Mouse (Mus musculus): ENCODE measurements at regions not wholly inside any gene's neighbourhood (a gene's known extent, or its start where the extent isn't known, plus 50 kb on each side); places are given as distances from the start of the nearest gene placed in this dataset.

- peaks cover 22% of the 10 kb centered on the region for H3K27me3 ChIP-seq
- no peak overlapping the region for H3K27ac ChIP-seq (replicated peaks)
- peaks cover 10% of the 10 kb centered on the region; the same call in 1 of the 2 replicates for H3K4me1 ChIP-seq (replicated peaks)
- H3K9ac ChIP-seq: no peak overlapping the region
- 46% methylated on average over 12 of the region's 12 CpGs for WGBS (ENCODE audit: insufficient replicate concordance)
- no peak overlapping the region for H3K4me3 ChIP-seq (replicated peaks)
- no peaks in the 10 kb centered on the region for H3K9me3 ChIP-seq (replicated peaks)
- no peak overlapping the region for H3K4me2 ChIP-seq
- no peak for ATAC-seq (ENCODE audit: insufficient read depth)
- no peaks in the 10 kb centered on the region for H3K36me3 ChIP-seq (replicated peaks)
Measured at GRCm38 (mm10) chr15:36669748-36670147, 337.8 kb downstream of the Zfp706 start.

GRCm38 (mm10) chr15:36666566-36666965, 341.0 kb downstream of the Zfp706 start:
- WGBS (ENCODE audit: insufficient replicate concordance): 6% methylated on average over 3 of the region's 3 CpGs
- ATAC-seq (ENCODE audit: insufficient read depth): no peak
- no peak overlapping the region for H3K27ac ChIP-seq (replicated peaks)

GRCm38 (mm10) chr15:36664391-36664790, 343.2 kb downstream of the Zfp706 start:
- peaks cover 6% of the 10 kb centered on the region; the same call in 1 of the 2 replicates for H3K27me3 ChIP-seq
- no peak for ATAC-seq (ENCODE audit: insufficient read depth)
- no peak overlapping the region for H3K9ac ChIP-seq
- H3K4me3 ChIP-seq (replicated peaks): no peak overlapping the region
- no peaks in the 10 kb centered on the region for H3K36me3 ChIP-seq (replicated peaks)
- H3K4me2 ChIP-seq: no peak overlapping the region
- WGBS (ENCODE audit: insufficient replicate concordance): 75% methylated on average over 6 of the region's 6 CpGs
- H3K4me1 ChIP-seq (replicated peaks): peaks cover 5% of the 10 kb centered on the region; the same call in 1 of the 2 replicates
- H3K9me3 ChIP-seq (replicated peaks): no peaks in the 10 kb centered on the region
- no peak overlapping the region for H3K27ac ChIP-seq (replicated peaks)

More at GRCm38 (mm10) chr15:36666566-36666965, 341.0 kb downstream of the Zfp706 start:
- peaks cover 18% of the 10 kb centered on the region for H3K27me3 ChIP-seq
- H3K4me3 ChIP-seq (replicated peaks): no peak overlapping the region
- H3K9me3 ChIP-seq (replicated peaks): no peaks in the 10 kb centered on the region
- H3K9ac ChIP-seq: no peak overlapping the region
- no peaks in the 10 kb centered on the region for H3K36me3 ChIP-seq (replicated peaks)
- H3K4me2 ChIP-seq: no peak overlapping the region
- peaks cover 10% of the 10 kb centered on the region; the same call in 1 of the 2 replicates for H3K4me1 ChIP-seq (replicated peaks)

- ATAC-seq (ENCODE audit: insufficient read depth): no peak
- H3K36me3 ChIP-seq (replicated peaks): no peaks in the 10 kb centered on the region
- WGBS (ENCODE audit: insufficient replicate concordance): 59% methylated on average over 7 of the region's 7 CpGs
- no peak overlapping the region for H3K27ac ChIP-seq (replicated peaks)
- H3K4me1 ChIP-seq (replicated peaks): 0 out of 2 replicates have a peak, but pooled peaks cover 5% of the 10 kb centered on the region
- no peak overlapping the region for H3K4me2 ChIP-seq
- no peak overlapping the region for H3K9ac ChIP-seq
- H3K27me3 ChIP-seq: no peaks in the 10 kb centered on the region
- H3K9me3 ChIP-seq (replicated peaks): no peaks in the 10 kb centered on the region
- no peak overlapping the region for H3K4me3 ChIP-seq (replicated peaks)
Measured at GRCm38 (mm10) chr15:36660986-36661385, 346.6 kb downstream of the Zfp706 start.
